Mouse (Mus musculus): ENCODE results near the gene Ubac2. TPM values are rescaled to one million over a fixed set of nuclear protein-coding genes. Genes with fewer than 3 reads are reported as not detected.
A peak's percentile ranks its signal among the peaks of the same experiment; 100 is the strongest.

Ubac2 gene
- polyA plus RNA-seq, 1 experiment from 2014 or later = 48.9 TPM

GRCm38 (mm10) chr14:121879266-121879840, 933 bp downstream of the Ubac2 start:
- Histone ChIP-seq H3K9me3 (ENCODE audit: control insufficient read depth, low read length) (no peaks in the 10 kb centered on the region), H3K4me2 (ENCODE audit: low read length) (peak overlapping the region; percentile 85), H3K27ac (ENCODE audit: low read depth, low read length) (no peak overlapping the region), H3K4me3 (ENCODE audit: low read length) (peak overlapping the region; percentile 91), H3K4me1 (ENCODE audit: control insufficient read depth, insufficient read depth, low read depth, low read length) (peaks cover 16% of the 10 kb centered on the region), H3K9ac (ENCODE audit: low read depth, low read length) (peak overlapping the region; percentile 71), H3K36me3 (ENCODE audit: control insufficient read depth, insufficient read depth, low read length) (no peaks in the 10 kb centered on the region), H3K27me3 (replicated peaks; ENCODE audit: control insufficient read depth, insufficient read depth, low read length) (no peaks in the 10 kb centered on the region)
- WGBS = 20% methylated on average over 16 of the region's 16 CpGs
- no peak for ATAC-seq

GRCm38 (mm10) chr14:121881211-121881610, 2.8 kb downstream of the Ubac2 start:
- Histone ChIP-seq H3K9me3 (ENCODE audit: control insufficient read depth, low read length) (no peaks in the 10 kb centered on the region), H3K4me2 (ENCODE audit: low read length) (no peak overlapping the region), H3K4me3 (ENCODE audit: low read length) (no peak overlapping the region), H3K36me3 (ENCODE audit: control insufficient read depth, insufficient read depth, low read length) (no peaks in the 10 kb centered on the region), H3K27me3 (replicated peaks; ENCODE audit: control insufficient read depth, insufficient read depth, low read length) (no peaks in the 10 kb centered on the region), H3K9ac (ENCODE audit: low read depth, low read length) (no peak overlapping the region), H3K27ac (ENCODE audit: low read depth, low read length) (no peak overlapping the region), H3K4me1 (ENCODE audit: control insufficient read depth, insufficient read depth, low read depth, low read length) (peaks cover 16% of the 10 kb centered on the region)
- ATAC-seq = no peak
- WGBS = 83% methylated on average over 7 of the region's 7 CpGs

GRCm38 (mm10) chr14:121884150-121884797, 5.9 kb downstream of the Ubac2 start:
- Histone ChIP-seq H3K4me2 (ENCODE audit: low read length) (no peak overlapping the region), H3K27me3 (replicated peaks; ENCODE audit: control insufficient read depth, insufficient read depth, low read length) (no peaks in the 10 kb centered on the region), H3K9me3 (ENCODE audit: control insufficient read depth, low read length) (no peaks in the 10 kb centered on the region), H3K9ac (ENCODE audit: low read depth, low read length) (no peak overlapping the region), H3K27ac (ENCODE audit: low read depth, low read length) (no peak overlapping the region), H3K4me1 (ENCODE audit: control insufficient read depth, insufficient read depth, low read depth, low read length) (peaks cover 10% of the 10 kb centered on the region), H3K36me3 (ENCODE audit: control insufficient read depth, insufficient read depth, low read length) (no peaks in the 10 kb centered on the region), H3K4me3 (ENCODE audit: low read length) (no peak overlapping the region)
- 79% methylated on average over 6 of the region's 6 CpGs for WGBS
- ATAC-seq = no peak

GRCm38 (mm10) chr14:121893747-121894146, 15.3 kb downstream of the Ubac2 start:
- no peak overlapping the region for H3K4me2 ChIP-seq (ENCODE audit: low read length)

GRCm38 (mm10) chr14:121894511-121895135, 16.2 kb downstream of the Ubac2 start:
- WGBS = 73% methylated on average over 5 of the region's 5 CpGs
- Histone ChIP-seq H3K27me3 (replicated peaks; ENCODE audit: control insufficient read depth, insufficient read depth, low read length) (no peaks in the 10 kb centered on the region), H3K4me2 (ENCODE audit: low read length) (no peak overlapping the region), H3K9me3 (ENCODE audit: control insufficient read depth, low read length) (no peaks in the 10 kb centered on the region), H3K27ac (ENCODE audit: low read depth, low read length) (no peak overlapping the region), H3K4me3 (ENCODE audit: low read length) (no peak overlapping the region), H3K36me3 (ENCODE audit: control insufficient read depth, insufficient read depth, low read length) (no peaks in the 10 kb centered on the region), H3K9ac (ENCODE audit: low read depth, low read length) (no peak overlapping the region), H3K4me1 (ENCODE audit: control insufficient read depth, insufficient read depth, low read depth, low read length) (no peaks in the 10 kb centered on the region; the same call in 1 of the 2 replicates)
- ATAC-seq = no peak

More at GRCm38 (mm10) chr14:121893747-121894146, 15.3 kb downstream of the Ubac2 start:
- Histone ChIP-seq H3K9ac (ENCODE audit: low read depth, low read length) (no peak overlapping the region), H3K4me1 (ENCODE audit: control insufficient read depth, insufficient read depth, low read depth, low read length) (no peaks in the 10 kb centered on the region), H3K27me3 (replicated peaks; ENCODE audit: control insufficient read depth, insufficient read depth, low read length) (no peaks in the 10 kb centered on the region), H3K4me3 (ENCODE audit: low read length) (no peak overlapping the region), H3K9me3 (ENCODE audit: control insufficient read depth, low read length) (no peaks in the 10 kb centered on the region), H3K36me3 (ENCODE audit: control insufficient read depth, insufficient read depth, low read length) (no peaks in the 10 kb centered on the region), H3K27ac (ENCODE audit: low read depth, low read length) (no peak overlapping the region)
- 87% methylated on average over 6 of the region's 6 CpGs for WGBS
- ATAC-seq = no peak

- WGBS = 85% methylated on average over 4 of the region's 4 CpGs
- Histone ChIP-seq H3K27ac (ENCODE audit: low read depth, low read length) (no peak overlapping the region), H3K4me1 (ENCODE audit: control insufficient read depth, insufficient read depth, low read depth, low read length) (no peaks in the 10 kb centered on the region; the same call in 1 of the 2 replicates), H3K27me3 (replicated peaks; ENCODE audit: control insufficient read depth, insufficient read depth, low read length) (no peaks in the 10 kb centered on the region), H3K9ac (ENCODE audit: low read depth, low read length) (no peak overlapping the region), H3K4me3 (ENCODE audit: low read length) (no peak overlapping the region), H3K9me3 (ENCODE audit: control insufficient read depth, low read length) (no peaks in the 10 kb centered on the region), H3K4me2 (ENCODE audit: low read length) (no peak overlapping the region), H3K36me3 (ENCODE audit: control insufficient read depth, insufficient read depth, low read length) (no peaks in the 10 kb centered on the region)
- no peak for ATAC-seq
Observed at GRCm38 (mm10) chr14:121895316-121895715, 16.9 kb downstream of the Ubac2 start.

- no peaks in the 10 kb centered on the region for H3K36me3 ChIP-seq (ENCODE audit: control insufficient read depth, insufficient read depth, low read length)
- no peak overlapping the region for H3K27ac ChIP-seq (ENCODE audit: low read depth, low read length)
- no peak overlapping the region for H3K4me3 ChIP-seq (ENCODE audit: low read length)
- 75% methylated on average over 6 of the region's 6 CpGs for WGBS
- no peak for ATAC-seq
- no peaks in the 10 kb centered on the region for H3K27me3 ChIP-seq (replicated peaks; ENCODE audit: control insufficient read depth, insufficient read depth, low read length)
- no peak overlapping the region for H3K9ac ChIP-seq (ENCODE audit: low read depth, low read length)
- no peaks in the 10 kb centered on the region for H3K9me3 ChIP-seq (ENCODE audit: control insufficient read depth, low read length)
- H3K4me1 ChIP-seq (ENCODE audit: control insufficient read depth, insufficient read depth, low read depth, low read length) = no peaks in the 10 kb centered on the region; the same call in 1 of the 2 replicates
- no peak overlapping the region for H3K4me2 ChIP-seq (ENCODE audit: low read length)
Observed at GRCm38 (mm10) chr14:121896126-121897090, 18.0 kb downstream of the Ubac2 start.

- H3K9ac ChIP-seq (ENCODE audit: low read depth, low read length) = no peak overlapping the region
Observed at GRCm38 (mm10) chr14:121897773-121898172, 19.4 kb downstream of the Ubac2 start.

More at GRCm38 (mm10) chr14:121897773-121898172, 19.4 kb downstream of the Ubac2 start:
- no peaks in the 10 kb centered on the region; the same call in 1 of the 2 replicates for H3K4me1 ChIP-seq (ENCODE audit: control insufficient read depth, insufficient read depth, low read depth, low read length)
- 0 out of 2 replicates have a peak, but pooled peaks cover 2% of the 10 kb centered on the region for H3K36me3 ChIP-seq (ENCODE audit: control insufficient read depth, insufficient read depth, low read length)
- WGBS = 82% methylated on average over 2 of the region's 2 CpGs
- no peak overlapping the region for H3K27ac ChIP-seq (ENCODE audit: low read depth, low read length)
- H3K4me2 ChIP-seq (ENCODE audit: low read length) = no peak overlapping the region
- no peaks in the 10 kb centered on the region for H3K9me3 ChIP-seq (ENCODE audit: control insufficient read depth, low read length)
- H3K4me3 ChIP-seq (ENCODE audit: low read length) = no peak overlapping the region
- no peak for ATAC-seq
- no peaks in the 10 kb centered on the region for H3K27me3 ChIP-seq (replicated peaks; ENCODE audit: control insufficient read depth, insufficient read depth, low read length)
